Mouse (Mus musculus) heart, embryonic 11.5 days (tissue): ENCODE results near the gene Eef1b2. TPM values are rescaled to one million over a fixed set of nuclear protein-coding genes. Genes with fewer than 3 reads are reported as not detected.
"Not testable (repeated sequence)": the region's sequence is repeated elsewhere in the genome, so short reads cannot be mapped to it uniquely, and the experiment has no call there.

Source experiments
- ATAC-seq: fragments of 200-750 bp; cut with Nextera tagmentation; replicated peaks from 2 replicates; pipeline ENCODE4 v1.8.0; 2017; ENCODE audit warnings: moderate library complexity; ENCODE audit not compliant: insufficient number of reproducible peaks, low FRiP score, low TSS enrichment
- H3K27ac ChIP-seq: fragments of 300-500 bp; sonication (generic); 2 replicates; pipeline ENCODE4 v1.5.1; 2014; ENCODE audit warnings: mild to moderate bottlenecking, low read depth, low read length
- H3K27me3 ChIP-seq: fragments of 300-500 bp; sonication (generic); 2 replicates; pipeline ENCODE4 v1.6.1; 2014; ENCODE audit warnings: mild to moderate bottlenecking, low read length, mixed read lengths; ENCODE audit not compliant: control insufficient read depth, insufficient read depth
- H3K36me3 ChIP-seq: fragments of 300-500 bp; sonication (generic); 2 replicates; pipeline ENCODE4 v1.6.1; 2014; ENCODE audit warnings: mild to moderate bottlenecking, low read length, moderate library complexity, mixed read lengths; ENCODE audit not compliant: control insufficient read depth, insufficient read depth
- H3K4me1 ChIP-seq: fragments of 300-500 bp; sonication (generic); 2 replicates; pipeline ENCODE4 v1.6.1; 2014; ENCODE audit warnings: low read length; ENCODE audit not compliant: control insufficient read depth, insufficient read depth
- H3K4me2 ChIP-seq: fragments of 300-500 bp; sonication (generic); 2 replicates; pipeline ENCODE4 v1.6.1; 2014; ENCODE audit warnings: mild to moderate bottlenecking, moderate library complexity
- H3K4me3 ChIP-seq: fragments of 300-500 bp; sonication (generic); 2 replicates; pipeline ENCODE4 v1.5.1; 2014; ENCODE audit warnings: low read depth, low read length
- H3K9ac ChIP-seq: fragments of 300-500 bp; sonication (generic); 2 replicates; pipeline ENCODE4 v1.6.1; 2014; ENCODE audit warnings: mild to moderate bottlenecking, low read depth, low read length, moderate library complexity
- H3K9me3 ChIP-seq: fragments of 300-500 bp; sonication (generic); replicated peaks from 2 replicates; pipeline ENCODE4 v1.6.1; 2016; ENCODE audit warnings: low read length; ENCODE audit not compliant: control insufficient read depth
- WGBS: fragments of 180-500 bp; shearing (Covaris S2); extraction: QIAGEN DNeasy Blood & Tissue Kit; methylation state at CpG from one replicate; pipeline ENCODE4 v1.1.7; 2014; ENCODE audit not compliant: insufficient replicate concordance; 5-methylcytosine and 5-hydroxymethylcytosine counted together
- polyA plus RNA-seq: library from polyadenylated mRNA; unstranded; fragments of >200 nt; fragmentation: Nextera tagmentation; extraction: Ambion mirVana; gene quantifications from 2 replicates; pipeline ENCODE4 v1.2.1, GENCODE M21; 2014

Gene Eef1b2
- polyA plus RNA-seq, 1 experiment from 2014 or later: 417 TPM

DNA sequence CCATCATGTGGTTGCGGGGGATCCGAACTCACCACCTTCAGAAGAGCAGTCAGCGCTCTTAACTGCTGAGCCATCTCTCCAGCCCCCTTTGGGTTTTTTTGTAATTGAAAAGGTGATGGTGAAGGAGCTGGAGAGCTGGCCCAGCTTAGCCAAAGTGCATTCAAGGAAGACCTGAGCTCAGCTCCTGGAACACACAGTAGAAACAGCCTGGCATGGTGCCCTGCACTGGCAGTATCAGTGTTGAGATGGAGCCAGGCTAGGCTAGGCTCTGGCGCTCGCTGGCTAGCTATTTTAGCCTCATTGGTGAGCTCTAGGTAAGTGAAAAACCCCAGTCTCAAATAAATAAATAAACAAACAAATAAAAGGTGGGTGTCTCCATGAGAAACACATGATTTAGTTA, 5.6 kb downstream of the Eef1b2 start:
- no peak overlapping the region for H3K27ac ChIP-seq
- no peak overlapping the region for H3K9ac ChIP-seq
- no peaks in the 10 kb centered on the region for H3K9me3 ChIP-seq
- WGBS: 78% methylated on average over 4 of the region's 5 CpGs
- no peak overlapping the region for H3K4me2 ChIP-seq
- peaks cover 10% of the 10 kb centered on the region for H3K4me1 ChIP-seq
- no peaks in the 10 kb centered on the region for H3K27me3 ChIP-seq
- ATAC-seq: no peak
- H3K36me3 ChIP-seq: peaks cover 15% of the 10 kb centered on the region; the same call in 1 of the 2 replicates
- H3K4me3 ChIP-seq: no peak overlapping the region

DNA sequence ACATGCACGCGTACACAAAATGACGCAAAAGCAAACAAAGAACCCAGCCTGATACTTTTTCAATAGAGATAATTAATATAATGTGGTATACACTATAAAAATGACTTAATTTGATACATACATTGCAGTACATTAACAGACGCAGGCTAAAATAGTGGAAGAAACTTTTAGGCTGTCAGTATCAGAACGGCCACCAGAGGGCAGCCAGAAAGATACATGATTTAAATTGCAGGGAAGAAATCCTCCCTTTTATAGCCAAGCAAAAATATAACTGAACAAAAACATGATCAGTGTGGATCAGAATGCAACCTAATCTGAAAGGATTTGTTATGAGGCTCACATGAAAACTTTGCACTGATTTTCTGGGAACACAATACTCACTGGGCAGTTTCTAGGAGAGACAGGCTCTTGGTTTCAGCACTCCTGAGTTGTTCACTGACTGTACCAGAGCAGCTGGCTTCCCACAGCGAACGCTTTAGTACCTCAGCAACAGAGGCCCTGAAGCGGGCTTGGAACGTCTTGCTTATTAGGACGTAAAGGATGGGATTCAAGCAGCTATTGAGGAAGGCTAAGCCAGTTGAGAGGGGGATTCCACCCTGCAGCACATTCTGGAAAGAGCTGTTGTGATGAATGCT, 6.1 kb downstream of the Eef1b2 start:
- no peaks in the 10 kb centered on the region for H3K9me3 ChIP-seq
- 59% methylated on average over 10 of the region's 10 CpGs for WGBS
- no peaks in the 10 kb centered on the region for H3K27me3 ChIP-seq
- H3K4me3 ChIP-seq: no peak overlapping the region
- ATAC-seq: no peak
- H3K36me3 ChIP-seq: peaks cover 15% of the 10 kb centered on the region; the same call in 1 of the 2 replicates
- peaks cover 8% of the 10 kb centered on the region for H3K4me1 ChIP-seq
- H3K27ac ChIP-seq: no peak overlapping the region
- no peak overlapping the region for H3K9ac ChIP-seq
- no peak overlapping the region for H3K4me2 ChIP-seq

DNA sequence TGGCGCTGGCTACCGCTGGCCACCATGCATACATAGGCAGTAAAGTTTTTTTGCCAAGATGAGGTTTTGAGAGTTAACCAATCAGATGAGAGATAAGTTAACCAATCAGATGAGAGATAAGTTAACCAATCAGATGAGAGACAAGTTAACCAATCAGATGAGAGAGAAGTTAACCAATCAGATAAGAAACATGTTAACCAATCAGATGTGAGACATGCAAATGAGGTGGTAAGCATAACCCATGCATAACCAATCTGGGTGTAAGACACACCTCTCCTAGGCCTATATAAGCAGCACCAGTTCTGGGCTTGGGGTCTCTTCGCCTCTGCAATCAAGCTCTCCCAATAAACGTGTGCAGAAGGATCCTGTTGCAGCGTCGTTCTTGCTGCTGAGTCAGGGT, 8.8 kb downstream of the Eef1b2 start:
- H3K36me3 ChIP-seq, H3K9me3 ChIP-seq, H3K9ac ChIP-seq, ATAC-seq, H3K27ac ChIP-seq, H3K27me3 ChIP-seq, H3K4me2 ChIP-seq, H3K4me3 ChIP-seq, H3K4me1 ChIP-seq: not testable (repeated sequence)
- whole genome bisulfite sequencing: 96% methylated on average over 6 of the region's 6 CpGs

DNA sequence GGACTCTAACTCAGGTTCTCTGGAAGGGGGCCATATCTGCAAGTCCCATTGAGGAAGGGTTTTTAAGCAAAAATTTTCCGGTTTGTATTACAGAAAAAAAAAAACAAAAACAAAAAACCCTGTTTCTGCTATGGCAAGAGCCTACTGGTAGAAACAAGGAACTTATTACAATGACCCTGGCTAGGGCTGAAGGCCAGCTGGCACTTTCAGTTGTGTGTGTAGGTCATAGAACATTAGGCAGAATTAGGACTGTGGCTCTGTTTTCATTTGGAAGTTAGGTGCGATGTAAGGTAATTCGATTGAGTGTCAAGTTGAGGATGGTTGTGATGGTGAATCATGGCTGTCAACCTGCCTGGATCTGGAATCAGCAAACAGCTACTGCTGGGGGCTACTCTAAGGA, 11.9 kb downstream of the Eef1b2 start:
- Histone ChIP-seq H3K4me3 (no peak overlapping the region), H3K4me2 (no peak overlapping the region), H3K9me3 (no peaks in the 10 kb centered on the region), H3K36me3 (no peaks in the 10 kb centered on the region), H3K4me1 (no peaks in the 10 kb centered on the region), H3K27me3 (no peaks in the 10 kb centered on the region), H3K9ac (no peak overlapping the region), H3K27ac (no peak overlapping the region)
- ATAC-seq: no peak
- WGBS: 75% methylated on average over 3 of the region's 3 CpGs

DNA sequence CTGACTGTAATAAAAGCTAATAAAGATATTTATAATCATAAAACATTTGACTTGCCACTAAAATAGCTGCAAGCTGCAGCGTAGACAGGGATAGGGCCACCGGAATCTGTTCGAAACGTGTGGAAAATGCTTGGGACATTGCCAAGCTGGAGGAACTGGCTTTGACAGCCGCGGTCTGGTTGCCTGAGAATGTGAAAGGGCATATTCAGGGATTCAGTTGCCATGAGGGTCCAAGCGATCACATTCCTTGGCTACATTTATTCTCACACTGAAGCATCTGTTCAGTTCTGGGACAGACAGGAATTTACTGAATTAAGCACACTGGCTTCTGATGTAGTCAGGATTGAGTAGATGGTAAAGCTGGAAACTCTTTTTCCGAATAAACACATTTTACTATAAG, 14.2 kb downstream of the Eef1b2 start:
- H3K36me3 ChIP-seq: no peaks in the 10 kb centered on the region
- H3K4me2 ChIP-seq: no peak overlapping the region
- no peaks in the 10 kb centered on the region for H3K4me1 ChIP-seq
- no peak overlapping the region for H3K9ac ChIP-seq
- H3K9me3 ChIP-seq: no peaks in the 10 kb centered on the region
- H3K27me3 ChIP-seq: no peaks in the 10 kb centered on the region
- WGBS: 66% methylated on average over 8 of the region's 8 CpGs
- no peak overlapping the region for H3K4me3 ChIP-seq
- no peak for ATAC-seq
- H3K27ac ChIP-seq: no peak overlapping the region

GRCm38 (mm10) chr1:63192306-63193065, 15.9 kb downstream of the Eef1b2 start:
- H3K4me1 ChIP-seq: no peaks in the 10 kb centered on the region
- no peak overlapping the region for H3K4me3 ChIP-seq
- H3K9ac ChIP-seq: no peak overlapping the region
- H3K4me2 ChIP-seq: no peak overlapping the region
- 72% methylated on average over 11 of the region's 11 CpGs for WGBS
- ATAC-seq: no peak
- H3K27me3 ChIP-seq: no peaks in the 10 kb centered on the region
- H3K27ac ChIP-seq: no peak overlapping the region
- H3K36me3 ChIP-seq: no peaks in the 10 kb centered on the region
- no peaks in the 10 kb centered on the region for H3K9me3 ChIP-seq

- no peak for ATAC-seq
- Histone ChIP-seq H3K36me3 (no peaks in the 10 kb centered on the region), H3K9me3 (peaks cover 7% of the 10 kb centered on the region), H3K9ac (no peak overlapping the region), H3K27me3 (no peaks in the 10 kb centered on the region), H3K4me3 (no peak overlapping the region), H3K4me2 (no peak overlapping the region), H3K4me1 (no peaks in the 10 kb centered on the region), H3K27ac (no peak overlapping the region)
- WGBS: 38% methylated on average over 5 of the region's 5 CpGs
These were observed 19.4 kb downstream of the Eef1b2 start for GRCm38 (mm10) chr1:63195848-63196512.

DNA sequence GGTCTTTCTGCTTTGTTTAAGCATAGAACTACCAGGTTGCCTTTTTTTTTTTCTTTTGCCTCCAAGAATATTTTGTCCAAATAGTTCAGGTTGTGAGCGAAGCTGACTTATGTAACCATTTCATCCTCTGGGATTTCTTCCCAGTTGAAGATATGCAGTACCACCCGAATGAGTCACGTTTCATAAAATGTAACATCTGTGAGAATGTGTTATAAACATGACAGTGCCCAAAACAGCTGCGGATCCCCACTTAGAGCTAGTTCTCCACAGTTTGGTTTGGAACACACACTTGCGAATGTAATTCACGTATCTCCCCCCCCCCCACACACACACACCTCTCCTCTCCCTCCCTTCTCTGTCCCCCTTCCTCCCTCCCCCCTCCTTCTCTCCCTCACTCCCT, 22.8 kb downstream of the Eef1b2 start:
- H3K4me1 ChIP-seq: peaks cover 3% of the 10 kb centered on the region; the same call in 1 of the 2 replicates
- ATAC-seq: no peak
- H3K9ac ChIP-seq: no peak overlapping the region
- no peak overlapping the region for H3K4me2 ChIP-seq
- H3K36me3 ChIP-seq: no peaks in the 10 kb centered on the region
- H3K4me3 ChIP-seq: no peak overlapping the region
- WGBS: 86% methylated on average over 6 of the region's 6 CpGs
- peaks cover 7% of the 10 kb centered on the region for H3K9me3 ChIP-seq
- H3K27ac ChIP-seq: no peak overlapping the region
- H3K27me3 ChIP-seq: no peaks in the 10 kb centered on the region
